Mouse (Mus musculus) liver, embryonic 11.5 days (tissue): Measurements from ENCODE around the gene Cyp26a1. TPM values are rescaled to one million over a fixed set of nuclear protein-coding genes. Genes with fewer than 3 reads are reported as not detected.

Experiments
- ATAC-seq: fragments of 200-750 bp; cut with Nextera tagmentation; replicated peaks from 2 replicates; pipeline ENCODE4 v1.8.0; 2017; ENCODE audit warnings: moderate number of reproducible peaks, mild to moderate bottlenecking, moderate TSS enrichment, moderate library complexity; ENCODE audit not compliant: low FRiP score
- DNase-seq: peaks from one replicate; pipeline ENCODE4 v3.0.0-alpha.2; 2017; ENCODE audit warnings: low spot score
- H3K27ac ChIP-seq: fragments of 300-500 bp; sonication (generic); 2 replicates; pipeline ENCODE4 v1.5.1; 2014; ENCODE audit warnings: mild to moderate bottlenecking, low read depth, low read length, control low read depth
- H3K27me3 ChIP-seq: fragments of 300-500 bp; sonication (generic); replicated peaks from 2 replicates; pipeline ENCODE4 v1.6.1; 2014; ENCODE audit warnings: low read length, mixed read lengths; ENCODE audit not compliant: control insufficient read depth, insufficient read depth
- H3K36me3 ChIP-seq: fragments of 300-500 bp; sonication (generic); 2 replicates; pipeline ENCODE4 v1.6.1; 2014; ENCODE audit warnings: mild to moderate bottlenecking, low read length, moderate library complexity, mixed read lengths; ENCODE audit not compliant: control insufficient read depth, insufficient read depth
- H3K4me1 ChIP-seq: fragments of 300-500 bp; sonication (generic); replicated peaks from 2 replicates; pipeline ENCODE4 v1.6.1; 2014; ENCODE audit warnings: low read length, mixed read lengths; ENCODE audit not compliant: control insufficient read depth, insufficient read depth
- H3K4me2 ChIP-seq: fragments of 300-500 bp; sonication (generic); 2 replicates; pipeline ENCODE4 v1.6.1; 2014; ENCODE audit warnings: mild to moderate bottlenecking, control low read depth, moderate library complexity
- H3K4me3 ChIP-seq: fragments of 300-500 bp; sonication (generic); 2 replicates; pipeline ENCODE4 v1.5.1; 2014; ENCODE audit warnings: low read depth, low read length, control low read depth
- H3K9ac ChIP-seq: fragments of 300-500 bp; sonication (generic); 2 replicates; pipeline ENCODE4 v1.6.1; 2014; ENCODE audit warnings: low read depth, low read length, control low read depth
- H3K9me3 ChIP-seq: fragments of 300-500 bp; sonication (generic); 2 replicates; pipeline ENCODE4 v1.6.1; 2016; ENCODE audit warnings: low read length, inconsistent platforms, mixed read lengths; ENCODE audit not compliant: control insufficient read depth
- WGBS: fragments of 180-500 bp; shearing (Covaris S2); extraction: QIAGEN DNeasy Blood & Tissue Kit; methylation state at CpG from one replicate; pipeline ENCODE4 v1.1.7; 2014; 5-methylcytosine and 5-hydroxymethylcytosine counted together
- polyA plus RNA-seq: library from polyadenylated mRNA; unstranded; fragments of >200 nt; fragmentation: Nextera tagmentation; extraction: Ambion mirVana; gene quantifications from 2 replicates; pipeline ENCODE4 v1.2.1, GENCODE M21; 2014

The Cyp26a1 gene
- 0.58 and 0.63 TPM in 2 replicates for polyA plus RNA-seq

DNA sequence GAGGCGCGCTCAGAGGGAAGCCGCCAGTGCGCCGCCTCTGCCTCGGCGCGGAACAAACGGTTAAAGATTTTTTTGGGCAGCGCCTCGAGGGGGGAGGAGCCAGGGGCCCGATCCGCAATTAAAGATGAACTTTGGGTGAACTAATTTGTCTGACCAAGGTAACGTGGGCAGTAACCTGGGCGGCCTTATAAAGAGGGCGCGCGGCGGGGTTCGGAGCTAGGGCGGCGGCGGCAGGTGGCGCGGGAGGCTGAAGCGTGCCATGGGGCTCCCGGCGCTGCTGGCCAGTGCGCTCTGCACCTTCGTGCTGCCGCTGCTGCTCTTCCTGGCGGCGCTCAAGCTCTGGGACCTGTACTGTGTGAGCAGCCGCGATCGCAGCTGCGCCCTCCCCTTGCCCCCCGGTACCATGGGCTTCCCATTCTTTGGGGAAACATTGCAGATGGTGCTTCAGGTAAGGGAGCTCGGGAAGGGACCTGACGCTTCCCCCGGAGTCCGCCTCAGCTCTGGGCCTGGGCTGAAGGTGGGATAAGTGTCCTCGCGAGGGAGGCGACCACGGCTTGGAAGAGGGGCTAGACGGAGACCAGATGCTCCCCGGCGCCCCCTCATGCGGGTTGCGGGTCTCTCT is at the start of gene Cyp26a1:
Gene Cyp26a1 (plus strand): TSS at position 148 of the 622 bp plus-strand sequence.
- ATAC-seq, result no peak
- Histone ChIP-seq H3K4me3 (peak within 1 kb of the TSS; percentile 42), H3K27ac (no peak within 1 kb of the TSS), H3K9me3 (no peaks in the 10 kb centered on the region), H3K9ac (no peak within 1 kb of the TSS), H3K4me1 (peaks cover 21% of the 10 kb centered on the region), H3K4me2 (peak within 1 kb of the TSS; percentile 60), H3K27me3 (peaks cover 95% of the 10 kb centered on the region), H3K36me3 (no peaks in the 10 kb centered on the region)
- 1% methylated on average over 51 of the region's 51 CpGs for WGBS
- peak; percentile 46 for DNase-seq

DNA sequence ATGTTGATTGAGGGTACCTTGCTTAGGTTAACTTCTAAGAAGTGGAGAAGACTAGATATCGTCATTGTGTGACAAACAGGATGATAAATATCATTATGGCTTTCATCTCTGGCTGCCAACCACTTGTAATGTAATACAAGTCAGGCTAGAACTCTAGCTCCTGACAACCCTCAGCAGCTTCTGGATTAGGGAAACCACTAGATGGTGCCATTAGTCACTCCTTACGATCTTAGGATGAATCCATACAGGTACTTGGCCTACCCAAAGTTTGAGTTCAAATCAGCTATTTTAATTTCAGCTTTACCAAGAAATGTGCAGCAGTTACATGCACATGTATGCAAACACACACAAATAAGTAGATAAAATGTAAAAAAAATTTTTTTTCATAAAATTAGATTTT is 49.6 kb upstream of the Cyp26a1 start:
- Histone ChIP-seq H3K36me3 (no peaks in the 10 kb centered on the region), H3K27me3 (no peaks in the 10 kb centered on the region), H3K4me2 (no peak overlapping the region), H3K27ac (no peak overlapping the region), H3K4me1 (no peaks in the 10 kb centered on the region; the same call in 1 of the 2 replicates), H3K9ac (no peak overlapping the region), H3K9me3 (no peaks in the 10 kb centered on the region), H3K4me3 (no peak overlapping the region)
- ATAC-seq, result no peak
- WGBS, result 49% methylated on average over 2 of the region's 2 CpGs
- DNase-seq, result no peak

DNA sequence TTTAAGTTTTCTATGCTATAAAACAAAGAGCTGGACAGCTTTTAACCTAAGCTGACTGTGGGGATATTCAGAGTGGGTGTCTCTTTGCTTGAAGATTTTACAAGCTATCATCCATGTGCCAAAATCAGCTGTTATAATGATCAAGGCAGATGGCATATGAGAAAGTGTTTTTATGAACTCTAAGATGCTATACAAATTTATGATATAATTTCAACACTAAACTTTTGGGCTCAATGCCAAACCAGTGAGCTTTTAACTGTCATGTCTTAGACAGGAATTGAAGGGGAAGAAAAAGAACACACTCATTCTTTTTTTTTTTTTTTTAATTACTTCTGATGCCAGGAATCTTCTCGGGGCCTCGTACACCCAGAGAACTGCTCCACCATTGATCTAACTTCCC is 47.1 kb upstream of the Cyp26a1 start:
- Histone ChIP-seq H3K27ac (no peak overlapping the region), H3K4me2 (no peak overlapping the region), H3K36me3 (no peaks in the 10 kb centered on the region; the same call in 1 of the 2 replicates), H3K9me3 (no peaks in the 10 kb centered on the region), H3K27me3 (no peaks in the 10 kb centered on the region), H3K9ac (no peak overlapping the region), H3K4me3 (no peak overlapping the region), H3K4me1 (no peaks in the 10 kb centered on the region)
- ATAC-seq (no peak), DNase-seq (no peak)
- WGBS, result 77% methylated on average over 2 of the region's 2 CpGs

DNA sequence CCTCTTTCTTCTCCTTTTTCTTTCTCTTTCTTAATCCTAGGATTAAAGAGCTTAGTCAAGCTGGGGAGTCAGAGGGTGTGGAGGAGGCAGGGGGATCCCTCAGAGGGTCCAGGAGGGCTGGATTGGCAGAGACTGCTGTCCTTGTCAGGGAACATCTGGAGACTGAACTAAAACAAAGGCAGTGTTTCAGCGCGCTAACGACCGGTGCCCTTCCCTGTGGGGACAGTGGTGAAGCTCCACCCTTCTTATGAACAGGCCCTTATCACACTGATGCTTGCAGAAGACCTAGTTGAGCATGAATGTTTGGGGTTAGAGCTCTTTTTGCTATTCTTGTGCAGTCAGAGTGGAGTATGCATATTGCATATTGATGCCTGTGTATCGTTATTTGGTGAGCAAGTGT is 43.6 kb upstream of the Cyp26a1 start:
- Histone ChIP-seq H3K9ac (no peak overlapping the region), H3K36me3 (no peaks in the 10 kb centered on the region; the same call in 1 of the 2 replicates), H3K27me3 (no peaks in the 10 kb centered on the region), H3K4me2 (no peak overlapping the region), H3K4me1 (no peaks in the 10 kb centered on the region; the same call in 1 of the 2 replicates), H3K4me3 (no peak overlapping the region), H3K27ac (no peak overlapping the region), H3K9me3 (no peaks in the 10 kb centered on the region)
- WGBS, result 50% methylated on average over 5 of the region's 5 CpGs
- DNase-seq, result no peak
- ATAC-seq, result peak; percentile 64

DNA sequence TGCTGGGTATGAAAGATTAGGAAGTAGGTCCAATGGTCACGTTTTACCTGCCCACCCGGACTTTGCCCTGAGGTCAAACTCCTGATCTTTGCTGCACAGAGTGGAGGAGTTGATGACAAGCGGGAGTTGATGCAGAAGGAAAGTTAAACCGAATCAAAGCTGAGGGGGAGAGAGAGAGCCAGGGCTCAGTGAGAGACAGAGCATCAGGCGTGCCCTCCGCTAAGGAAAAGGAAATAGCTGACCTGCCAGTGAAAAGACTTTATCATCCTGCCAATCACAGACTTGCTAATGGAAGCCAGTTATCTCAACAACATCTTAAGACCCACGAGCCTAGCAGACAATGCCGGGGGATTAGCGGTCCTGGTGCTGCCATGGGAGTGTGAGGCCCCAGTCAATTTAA is 41.2 kb upstream of the Cyp26a1 start:
- H3K9ac ChIP-seq, result no peak overlapping the region
- H3K36me3 ChIP-seq, result no peaks in the 10 kb centered on the region; the same call in 1 of the 2 replicates
- H3K9me3 ChIP-seq, result no peaks in the 10 kb centered on the region
- no peak overlapping the region for H3K4me2 ChIP-seq
- WGBS, result 36% methylated on average over 9 of the region's 9 CpGs
- H3K27ac ChIP-seq, result no peak overlapping the region
- no peaks in the 10 kb centered on the region for H3K27me3 ChIP-seq
- no peak overlapping the region for H3K4me3 ChIP-seq
- no peaks in the 10 kb centered on the region; the same call in 1 of the 2 replicates for H3K4me1 ChIP-seq
- ATAC-seq (no peak), DNase-seq (no peak)

DNA sequence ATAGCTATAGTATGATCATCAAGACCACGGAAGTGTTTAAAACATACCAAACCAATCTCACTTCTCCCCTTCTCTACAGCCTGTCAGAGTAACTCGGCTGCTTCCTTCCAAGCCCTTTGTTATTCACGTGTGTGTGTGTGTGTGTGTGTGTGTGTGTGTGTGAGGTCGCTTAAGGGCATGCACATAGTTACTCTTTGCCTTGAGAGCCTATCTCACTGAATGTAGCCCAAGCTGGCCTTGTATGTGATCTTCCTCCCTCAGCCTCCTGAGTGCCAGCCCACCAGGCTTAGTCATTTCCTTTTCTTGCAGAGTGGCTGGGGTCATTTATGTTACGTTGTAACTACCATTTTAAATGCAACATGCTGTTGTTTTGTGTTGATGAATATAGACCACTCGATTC is 32.3 kb upstream of the Cyp26a1 start:
- DNase-seq, result no peak
- H3K9me3 ChIP-seq, result no peaks in the 10 kb centered on the region
- H3K36me3 ChIP-seq, result no peaks in the 10 kb centered on the region
- no peak overlapping the region for H3K9ac ChIP-seq
- no peak overlapping the region for H3K4me2 ChIP-seq
- no peak overlapping the region for H3K27ac ChIP-seq
- H3K4me1 ChIP-seq, result peaks cover 9% of the 10 kb centered on the region
- no peaks in the 10 kb centered on the region for H3K27me3 ChIP-seq
- no peak for ATAC-seq
- H3K4me3 ChIP-seq, result no peak overlapping the region
- 55% methylated on average over 6 of the region's 6 CpGs for WGBS

DNA sequence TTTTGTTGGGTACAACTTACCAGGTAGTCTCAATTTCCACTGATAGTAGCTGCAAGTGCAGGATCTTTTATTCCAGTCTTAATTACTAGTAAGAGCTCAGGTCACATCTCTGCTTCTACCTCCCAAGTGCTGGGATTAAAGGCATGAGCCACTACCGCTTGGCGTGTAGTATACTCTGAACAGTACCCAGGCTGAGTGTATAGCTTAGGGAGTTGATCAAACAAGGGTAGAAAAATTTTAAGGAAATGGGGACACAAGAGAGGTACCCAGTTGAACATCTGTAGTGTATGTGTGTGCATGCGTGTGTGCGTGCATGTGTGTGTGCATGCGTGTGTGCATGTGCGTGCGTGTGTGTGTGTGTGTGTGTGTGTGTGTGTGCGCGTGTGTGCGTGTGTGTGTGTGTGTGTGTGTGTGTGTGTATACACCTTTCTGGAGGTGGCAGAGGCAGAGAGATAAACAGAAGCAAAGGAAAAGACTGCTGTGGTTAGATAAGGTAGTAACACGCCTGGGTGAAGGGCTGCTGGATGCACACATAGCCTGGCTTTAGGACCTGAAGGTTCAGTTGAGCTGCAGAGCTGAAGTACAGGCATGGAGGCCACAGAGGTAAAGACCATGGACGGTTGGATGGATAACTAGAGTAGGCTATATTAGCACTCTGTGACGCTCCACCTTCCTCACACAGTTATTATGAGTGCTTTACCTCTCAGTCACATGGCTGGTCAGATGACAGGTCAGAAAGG is 29.6 kb upstream of the Cyp26a1 start:
- Histone ChIP-seq H3K4me1 (peaks cover 9% of the 10 kb centered on the region), H3K36me3 (no peaks in the 10 kb centered on the region), H3K4me2 (peak overlapping the region; percentile 37), H3K27me3 (no peaks in the 10 kb centered on the region), H3K9me3 (no peaks in the 10 kb centered on the region), H3K4me3 (no peak overlapping the region), H3K9ac (0 out of 2 replicates have a peak overlapping the region, but pooled peaks have one; percentile 21), H3K27ac (peak overlapping the region; percentile 70)
- no peak for DNase-seq
- WGBS, result 38% methylated on average over 13 of the region's 13 CpGs
- ATAC-seq, result peak; percentile 98

DNA sequence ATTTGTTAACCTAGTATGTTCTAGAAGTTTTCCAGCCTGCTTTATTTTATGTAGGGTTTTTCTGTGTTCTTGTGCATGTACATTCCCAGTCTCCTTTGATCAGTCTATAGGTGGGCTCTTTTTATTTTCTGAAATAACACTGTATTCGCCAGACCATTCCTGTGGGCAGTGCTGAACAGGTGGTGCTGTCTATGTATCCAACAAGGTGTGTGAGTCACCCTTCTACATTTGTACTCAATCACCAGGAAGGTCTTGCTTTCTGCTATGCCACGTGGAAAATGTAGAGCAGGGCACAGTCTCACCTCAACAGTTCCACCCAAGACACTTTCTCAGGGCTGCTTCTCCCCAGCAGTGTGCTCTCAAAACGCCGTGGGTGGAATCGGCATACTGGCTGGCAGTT is 28.9 kb upstream of the Cyp26a1 start:
- Histone ChIP-seq H3K27ac (peak overlapping the region; percentile 70), H3K4me2 (peak overlapping the region; percentile 37), H3K36me3 (no peaks in the 10 kb centered on the region), H3K4me3 (no peak overlapping the region), H3K4me1 (peaks cover 9% of the 10 kb centered on the region), H3K9ac (0 out of 2 replicates have a peak overlapping the region, but pooled peaks have one; percentile 21), H3K27me3 (no peaks in the 10 kb centered on the region), H3K9me3 (no peaks in the 10 kb centered on the region)
- WGBS, result 89% methylated on average over 5 of the region's 5 CpGs
- ATAC-seq, result no peak
- no peak for DNase-seq
